Mouse (Mus musculus) c-Kit-negative CD71-positive TER-119-positive erythroid progenitor cells, embryonic 14.5 days (primary cell): ENCODE measurements around the gene Hdgfl2.
A peak's percentile ranks its signal among the peaks of the same experiment; 100 is the strongest.
"Not testable (repeated sequence)": the region's sequence is repeated elsewhere in the genome, so short reads cannot be mapped to it uniquely, and the experiment has no call there.

Experiments used
- DNase-seq: peaks from one replicate; pipeline ENCODE4 v3.0.0-alpha.2; 2013; ENCODE audit warnings: low read depth, low spot score

The Hdgfl2 gene

GRCm38 (mm10) chr17:56057381-56058120 is 21.9 kb upstream of the Hdgfl2 start:
- DNase-seq = no peak

DNA sequence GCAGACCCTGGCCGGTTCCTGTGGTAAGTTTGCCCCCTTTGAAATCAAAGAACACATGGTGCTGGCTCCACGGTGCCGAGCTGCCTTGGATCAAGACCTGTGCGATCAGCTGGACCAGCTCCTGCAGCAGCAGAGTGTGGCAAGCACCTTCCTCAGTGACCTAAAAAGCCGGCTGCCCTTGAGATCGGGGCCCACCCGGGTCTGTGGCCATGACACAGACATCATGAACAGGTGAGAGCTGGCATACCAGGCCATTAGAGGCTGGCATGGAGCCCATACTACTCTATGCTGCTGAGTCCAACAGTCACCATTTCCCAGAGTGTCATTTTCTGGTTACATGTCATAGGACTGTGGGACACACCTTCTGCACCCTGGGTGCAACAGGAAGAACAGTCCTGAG is 17.4 kb upstream of the Hdgfl2 start:
- no peak for DNase-seq

DNA sequence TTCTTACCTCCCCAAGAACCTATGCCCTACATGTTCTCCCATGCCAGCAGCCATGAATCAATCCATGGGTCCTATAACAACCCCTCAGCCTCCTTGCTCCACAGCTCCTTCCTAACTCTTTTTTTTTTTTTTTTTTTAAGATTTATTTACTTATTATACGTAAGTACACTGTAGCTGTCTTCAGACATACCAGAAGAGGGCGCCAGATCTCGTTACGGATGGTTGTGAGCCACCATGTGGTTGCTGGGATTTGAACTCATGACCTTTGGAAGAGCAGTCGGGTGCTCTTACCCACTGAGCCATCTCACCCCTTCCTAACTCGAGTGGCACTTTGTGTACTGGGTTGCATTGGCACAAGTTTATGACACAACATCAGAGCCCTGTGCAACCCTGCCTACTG is 13.7 kb upstream of the Hdgfl2 start:
- not testable (repeated sequence) for DNase-seq

DNA sequence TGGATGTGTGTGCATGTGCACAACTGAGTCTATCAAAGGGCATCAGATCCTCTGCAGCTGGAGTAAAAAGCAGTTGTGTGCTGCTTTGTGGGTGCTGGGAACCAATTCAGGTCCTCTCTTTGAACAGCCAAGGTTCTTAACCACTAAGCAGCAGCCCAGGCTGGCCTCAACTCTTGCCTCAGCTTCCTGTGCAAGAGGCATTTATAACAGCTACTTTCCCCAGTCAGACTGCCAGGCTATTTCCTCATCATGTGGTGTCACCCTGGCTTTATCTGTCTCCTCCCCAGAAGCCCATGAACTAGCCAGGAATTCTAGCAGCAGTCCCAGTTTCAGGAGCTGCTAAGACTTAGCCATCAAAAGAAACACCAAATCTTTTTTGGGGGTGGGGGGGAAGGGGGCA is 13.0 kb upstream of the Hdgfl2 start:
- no peak for DNase-seq

GRCm38 (mm10) chr17:56069066-56069465 is 10.4 kb upstream of the Hdgfl2 start:
- no peak for DNase-seq

DNA sequence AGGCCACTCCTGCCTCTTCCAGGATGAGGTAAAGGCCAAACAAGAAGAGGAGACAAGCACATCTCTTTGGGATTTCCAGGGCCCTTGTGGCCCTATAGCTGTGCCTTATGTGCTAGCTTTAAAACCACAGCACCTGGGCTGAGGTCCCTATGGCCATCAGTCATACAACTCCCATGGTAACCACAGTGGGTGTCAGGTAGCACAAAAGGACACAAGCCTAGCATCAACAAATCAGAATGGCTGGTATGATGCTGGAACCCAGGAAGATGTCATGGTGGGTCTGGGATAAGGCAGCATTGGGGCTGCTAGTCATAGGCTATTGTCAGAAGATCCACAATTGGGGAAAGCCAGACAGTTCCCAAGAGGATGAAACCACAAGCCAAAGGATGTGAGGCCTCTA is 8.3 kb upstream of the Hdgfl2 start:
- DNase-seq = no peak

DNA sequence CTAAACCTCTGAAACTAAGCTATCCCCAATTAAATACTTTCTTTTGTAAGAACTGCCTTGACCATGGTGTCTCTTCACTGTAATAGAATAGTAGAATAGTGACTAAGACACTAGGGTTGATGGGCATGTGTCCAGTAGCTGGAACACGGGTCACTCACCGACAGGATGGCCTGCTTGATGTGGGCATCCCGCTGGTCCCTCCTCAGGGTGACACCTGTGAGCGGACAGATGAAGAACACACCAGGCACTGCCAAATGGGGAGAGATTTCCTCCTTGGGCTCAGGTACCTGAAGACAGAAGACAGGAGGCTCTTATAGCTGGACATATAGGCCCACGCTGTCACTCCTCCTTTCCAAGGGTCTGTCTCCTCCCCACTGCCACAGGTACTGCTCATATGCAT is 7.2 kb upstream of the Hdgfl2 start:
- no peak for DNase-seq

GRCm38 (mm10) chr17:56074097-56074826 is 5.2 kb upstream of the Hdgfl2 start:
- peak; percentile 82 for DNase-seq

GRCm38 (mm10) chr17:56074827-56075208 is 4.6 kb upstream of the Hdgfl2 start, which contains the start of gene Ubxn6:
Gene Ubxn6 (minus strand): TSS chr17:56075028.
- DNase-seq = peak; percentile 80

- no peak for DNase-seq
Observed at GRCm38 (mm10) chr17:56077523-56077922, 1.9 kb upstream of the Hdgfl2 start.

DNA sequence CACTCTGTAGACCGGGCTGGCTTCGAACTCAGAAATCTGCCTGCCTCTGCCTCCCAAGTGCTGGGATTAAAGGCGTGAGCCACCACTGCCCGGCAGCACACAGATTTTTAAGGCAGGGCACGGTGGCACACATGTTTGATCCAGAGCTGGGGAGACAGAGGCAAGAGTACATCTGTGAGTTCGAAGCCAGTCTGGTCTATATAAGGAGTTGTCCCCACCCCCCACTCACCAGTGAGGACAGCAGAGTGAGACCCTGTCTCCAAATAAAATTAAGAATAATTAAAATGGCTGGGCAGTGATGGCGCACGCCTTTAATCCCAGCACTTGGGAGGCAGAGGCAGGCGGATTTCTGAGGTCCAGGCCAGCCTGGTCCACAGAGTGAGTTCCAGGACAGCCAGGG is 1.1 kb upstream of the Hdgfl2 start:
- DNase-seq = not testable (repeated sequence)

DNA sequence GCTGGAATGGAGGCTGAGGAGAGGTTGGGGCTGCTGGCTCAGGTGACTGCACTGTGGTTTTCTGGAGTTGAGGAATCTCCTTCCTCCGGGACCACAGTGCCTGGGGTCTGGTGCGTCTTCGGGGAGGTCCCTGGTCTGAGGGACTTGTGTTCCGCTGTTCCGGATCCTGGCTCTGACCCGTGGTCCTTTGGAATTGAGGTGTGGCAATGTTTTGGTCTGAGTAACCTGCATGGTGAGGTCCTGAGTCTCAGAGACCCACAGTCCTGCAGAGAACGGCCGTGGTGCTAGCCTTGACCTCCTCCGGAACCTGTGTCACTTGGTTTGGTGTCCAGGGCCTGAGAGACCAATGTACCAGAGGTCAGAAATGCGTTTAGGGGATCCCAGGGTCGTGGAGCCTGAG is 487 bp downstream of the Hdgfl2 start:
- DNase-seq = peak; percentile 16

DNA sequence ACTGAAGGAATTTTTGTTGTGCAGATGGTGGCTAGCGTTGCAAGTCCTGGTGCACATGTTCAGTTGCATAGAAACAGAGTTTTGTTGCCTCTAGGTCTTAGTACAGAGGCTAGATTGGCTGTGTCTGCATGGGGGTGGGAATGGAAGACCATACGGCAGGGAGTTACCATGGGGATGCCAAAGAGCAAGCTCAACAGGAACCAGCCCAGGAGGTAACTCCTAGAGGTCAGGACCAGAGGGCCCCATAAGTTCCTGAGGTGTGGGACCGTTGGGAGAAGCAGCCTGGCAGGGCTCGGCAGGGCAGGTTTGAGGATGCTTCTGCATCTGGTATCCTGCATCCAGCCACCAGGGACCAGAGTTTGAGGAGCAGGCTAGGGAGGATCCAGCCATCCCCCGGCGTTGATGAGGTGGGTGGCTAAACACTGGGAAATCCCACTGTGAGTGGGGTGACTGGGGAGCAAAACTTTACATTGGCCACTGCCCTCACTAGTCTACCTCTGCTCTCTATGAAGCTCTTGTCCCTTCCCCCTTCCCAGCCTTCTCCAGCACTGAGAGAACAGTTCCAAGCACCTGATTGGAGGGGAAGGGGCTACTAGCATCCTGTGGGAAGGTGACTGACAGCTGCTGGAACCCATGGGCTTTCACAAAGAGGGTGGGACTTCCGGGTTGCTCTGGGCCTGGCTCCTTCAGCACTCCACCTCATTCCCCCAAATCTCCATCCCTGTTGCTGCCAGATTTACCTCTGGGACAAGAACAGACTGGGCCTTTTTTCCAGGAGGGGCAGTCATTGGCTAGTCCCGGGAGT is 1.5 kb downstream of the Hdgfl2 start:
- no peak for DNase-seq

GRCm38 (mm10) chr17:56092312-56092711 is 12.9 kb downstream of the Hdgfl2 start:
- DNase-seq = no peak

DNA sequence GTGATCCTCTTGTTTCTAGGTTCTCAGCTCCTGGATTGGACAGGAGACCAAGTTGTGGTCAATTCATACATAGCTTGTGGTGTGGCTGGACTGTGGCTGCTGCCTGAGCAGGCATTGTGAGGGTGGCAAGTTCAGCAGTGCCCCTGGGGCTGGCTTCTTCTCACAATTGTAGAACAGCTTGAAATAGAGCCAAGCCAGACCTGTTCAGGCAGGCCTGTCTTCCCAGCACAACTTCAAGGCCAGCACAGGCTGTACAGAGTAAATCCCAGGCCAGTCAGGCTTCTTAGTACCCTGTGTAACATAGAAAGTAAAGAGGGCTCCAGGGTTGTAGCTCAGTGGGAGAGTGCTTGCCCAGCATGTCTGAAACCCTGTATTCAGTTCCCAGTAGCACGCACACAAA is 13.4 kb downstream of the Hdgfl2 start:
- DNase-seq = no peak

- no peak for DNase-seq
Observed at GRCm38 (mm10) chr17:56096883-56097282, 17.4 kb downstream of the Hdgfl2 start.

DNA sequence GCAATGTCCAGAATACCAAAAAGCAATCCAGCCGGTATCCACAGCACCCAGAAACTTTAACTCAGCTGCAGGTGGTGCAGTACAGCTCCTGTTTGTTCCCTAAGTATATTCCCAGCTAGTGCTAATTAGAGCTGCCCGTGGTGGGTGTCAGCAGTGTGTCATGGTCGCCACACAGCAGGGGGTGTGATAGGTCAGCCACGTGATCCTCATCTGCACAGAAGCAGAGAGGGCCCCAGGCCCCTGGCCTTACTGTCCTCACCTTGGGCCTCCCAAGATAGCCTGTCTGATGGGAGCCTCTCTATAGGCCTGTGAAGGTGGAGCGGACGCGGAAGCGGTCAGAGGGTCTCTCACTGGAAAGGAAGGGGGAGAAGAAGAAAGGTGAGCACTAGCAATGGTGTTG is 18.7 kb downstream of the Hdgfl2 start:
- no peak for DNase-seq

DNA sequence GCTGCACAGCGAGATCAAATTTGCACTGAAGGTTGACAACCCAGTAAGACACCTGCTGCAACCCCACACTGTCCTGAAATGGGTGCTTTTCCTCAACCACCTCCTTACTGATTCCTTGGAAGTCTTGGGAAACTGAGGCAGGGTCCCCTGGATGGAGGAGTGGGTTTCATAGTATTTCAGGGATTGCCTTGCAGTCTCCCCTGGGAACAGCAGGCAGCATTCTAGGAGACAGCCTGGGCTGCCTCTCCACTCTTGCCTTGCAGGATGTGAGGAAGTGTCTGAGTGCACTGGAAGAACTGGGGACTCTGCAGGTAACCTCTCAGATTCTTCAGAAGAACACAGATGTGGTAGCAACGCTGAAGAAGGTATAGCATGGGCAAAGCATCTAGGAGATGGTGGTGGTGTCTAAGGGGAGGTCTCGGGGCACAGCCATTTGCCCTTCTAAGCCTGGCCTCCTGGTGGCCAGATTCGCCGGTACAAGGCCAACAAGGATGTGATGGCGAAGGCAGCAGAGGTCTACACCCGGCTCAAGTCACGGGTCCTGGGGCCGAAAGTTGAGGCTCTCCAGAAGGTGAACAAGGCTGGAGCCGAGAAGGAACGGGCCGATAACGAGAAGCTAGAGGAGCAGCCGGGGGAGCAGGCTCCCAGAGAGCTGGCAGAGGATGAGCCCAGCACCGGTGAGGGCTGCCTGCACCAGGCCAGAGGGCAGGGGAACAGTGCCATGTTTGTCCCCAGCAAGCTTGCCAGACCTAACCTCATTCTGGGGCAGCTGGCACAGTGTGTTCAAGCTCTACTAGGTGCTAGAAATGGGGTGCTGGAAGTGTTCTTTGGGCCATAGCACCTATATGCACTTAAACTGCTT is 19.5 kb downstream of the Hdgfl2 start:
- no peak for DNase-seq

DNA sequence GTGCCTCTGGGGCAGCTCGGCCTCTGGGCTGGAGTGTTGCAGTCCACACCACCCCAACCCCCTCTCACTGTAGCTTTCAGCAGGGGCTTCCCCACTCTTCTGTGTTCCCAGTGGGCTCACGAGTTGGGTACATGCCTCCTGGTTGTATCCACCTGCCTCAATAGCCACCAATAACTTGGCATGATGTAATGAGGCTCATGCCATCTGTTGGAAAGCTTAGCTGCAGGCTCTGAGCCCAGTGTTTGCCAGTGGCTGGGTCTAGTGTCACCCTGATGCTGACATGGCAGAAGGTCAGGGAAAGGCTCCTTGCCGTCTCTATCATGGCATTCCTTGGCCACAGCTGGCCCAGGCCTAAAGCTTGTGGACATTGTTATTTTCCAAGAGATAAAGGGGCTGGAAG is 21.4 kb downstream of the Hdgfl2 start:
- DNase-seq = no peak

GRCm38 (mm10) chr17:56102158-56102557 is 22.7 kb downstream of the Hdgfl2 start:
- no peak for DNase-seq

DNA sequence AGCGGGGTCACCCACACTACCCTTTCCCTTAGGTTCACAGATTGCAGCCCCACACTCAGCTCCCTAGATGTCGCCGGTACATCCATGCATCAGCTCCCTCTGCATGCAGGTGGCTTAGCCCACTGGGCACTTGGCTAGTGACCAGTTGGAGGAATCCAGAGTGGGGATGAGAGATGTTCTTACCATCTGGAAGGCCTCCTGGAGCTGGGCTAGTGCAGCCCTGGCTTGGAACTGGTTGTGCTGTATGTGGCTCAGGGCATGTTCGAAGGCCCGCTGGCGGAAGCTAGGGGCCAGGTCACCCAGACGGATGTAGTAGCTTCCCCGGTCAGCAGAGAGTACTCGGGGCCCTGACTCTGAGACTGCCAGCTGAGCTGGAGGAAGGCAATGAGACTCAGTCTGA is 23.5 kb downstream of the Hdgfl2 start:
- DNase-seq = no peak
